Mouse (Mus musculus): ENCODE results near the gene Cdiptos.
A peak's percentile ranks its signal among the peaks of the same experiment; 100 is the strongest.

The Cdiptos gene

GRCm38 (mm10) chr7:126975493-126975892 lies 405 bp downstream of the Cdiptos start:
- no peak for DNase-seq (ENCODE audit: low spot score in 2 of 2)

DNA sequence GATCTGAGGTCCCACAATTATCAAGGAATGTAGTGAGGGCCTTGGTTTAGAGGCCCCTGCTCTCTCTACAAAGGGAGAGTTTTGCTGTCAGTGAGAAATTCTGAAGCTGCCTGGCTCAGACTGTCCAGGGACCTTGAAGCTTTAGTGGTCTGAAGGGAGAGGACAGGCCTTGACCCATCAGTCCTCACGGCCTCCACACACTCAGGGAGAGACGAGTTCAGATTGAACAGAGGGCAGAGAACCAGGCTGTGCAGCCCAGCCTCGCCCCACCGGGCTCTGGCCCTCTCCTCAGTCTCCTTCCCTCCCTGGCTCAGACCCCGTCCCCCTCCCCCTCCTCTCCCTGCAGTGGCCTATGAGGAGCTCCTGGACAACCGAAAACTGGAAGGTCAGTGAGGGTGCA lies 8.5 kb downstream of the Cdiptos start:
- no peak for DNase-seq (ENCODE audit: low spot score in 2 of 2)

- DNase-seq (ENCODE audit: low spot score in 2 of 2) = no peak
Measured at GRCm38 (mm10) chr7:126965568-126965967, 10.3 kb downstream of the Cdiptos start.

GRCm38 (mm10) chr7:126963548-126964286 lies 12.2 kb downstream of the Cdiptos start:
- no peak for DNase-seq (ENCODE audit: low spot score in 2 of 2)

GRCm38 (mm10) chr7:126961965-126962364 lies 13.9 kb downstream of the Cdiptos start:
- DNase-seq (ENCODE audit: low spot score in 2 of 2) = no peak

- DNase-seq (ENCODE audit: low spot score in 2 of 2) = no peak
Measured at GRCm38 (mm10) chr7:126961095-126961494, 14.8 kb downstream of the Cdiptos start.

- DNase-seq (ENCODE audit: low spot score in 2 of 2) = no peak
Measured at GRCm38 (mm10) chr7:126959780-126960179, 16.1 kb downstream of the Cdiptos start.

GRCm38 (mm10) chr7:126955125-126955524 lies 20.8 kb downstream of the Cdiptos start:
- DNase-seq (ENCODE audit: low spot score in 2 of 2) = no peak

- DNase-seq (ENCODE audit: low spot score in 2 of 2) = no peak
Measured at GRCm38 (mm10) chr7:126952646-126953045, 23.3 kb downstream of the Cdiptos start.

GRCm38 (mm10) chr7:126951741-126952140 lies 24.2 kb downstream of the Cdiptos start:
- DNase-seq (ENCODE audit: low spot score in 2 of 2) = no peak

DNA sequence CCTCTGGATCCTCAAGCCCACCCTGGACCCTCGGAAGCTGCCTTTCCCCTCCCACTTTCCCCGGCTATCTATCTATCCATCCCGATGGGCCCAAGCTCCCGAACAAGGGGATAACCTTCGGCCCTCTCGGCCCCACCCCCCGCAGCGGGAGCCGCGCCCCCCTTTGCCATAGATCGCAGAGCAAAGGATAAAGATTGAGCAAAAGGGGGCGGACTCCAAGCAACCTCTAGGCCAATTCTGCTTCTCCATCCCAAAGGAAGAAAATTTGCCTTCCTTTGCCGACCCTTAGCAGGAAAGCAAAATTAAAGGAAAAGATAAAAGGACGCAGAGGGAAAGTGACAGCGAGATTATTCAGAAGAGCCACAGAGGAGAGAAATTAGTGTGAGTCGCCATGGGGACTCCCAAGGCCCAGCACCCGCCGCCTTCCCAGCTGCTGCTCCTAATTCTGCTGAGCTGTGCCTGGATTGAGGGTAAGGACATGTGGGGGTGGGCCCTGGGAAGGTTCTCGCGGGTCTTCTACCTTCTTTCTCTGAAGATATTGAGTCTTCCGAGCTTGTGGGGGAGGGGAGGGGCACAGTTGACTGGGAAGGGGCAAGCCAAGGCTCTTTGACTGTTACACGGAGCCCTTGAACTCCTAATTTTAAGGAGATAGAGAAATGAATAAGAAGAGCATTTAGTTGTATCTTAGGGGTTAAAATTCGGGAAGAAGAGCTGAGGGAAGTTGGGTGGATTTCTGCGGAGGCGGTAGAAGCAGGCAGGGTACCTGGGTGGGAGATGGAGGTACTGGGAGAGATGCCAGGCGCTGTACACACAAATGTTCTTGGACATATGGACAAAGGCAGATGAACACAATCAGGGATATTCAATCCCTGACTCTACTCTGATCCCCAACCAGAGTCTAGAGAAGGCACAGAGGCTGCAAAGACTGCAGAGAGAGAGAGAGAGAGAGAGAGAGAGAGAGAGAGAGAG lies 25.0 kb downstream of the Cdiptos start:
- DNase-seq (ENCODE audit: low spot score in 2 of 2) = no peak

DNA sequence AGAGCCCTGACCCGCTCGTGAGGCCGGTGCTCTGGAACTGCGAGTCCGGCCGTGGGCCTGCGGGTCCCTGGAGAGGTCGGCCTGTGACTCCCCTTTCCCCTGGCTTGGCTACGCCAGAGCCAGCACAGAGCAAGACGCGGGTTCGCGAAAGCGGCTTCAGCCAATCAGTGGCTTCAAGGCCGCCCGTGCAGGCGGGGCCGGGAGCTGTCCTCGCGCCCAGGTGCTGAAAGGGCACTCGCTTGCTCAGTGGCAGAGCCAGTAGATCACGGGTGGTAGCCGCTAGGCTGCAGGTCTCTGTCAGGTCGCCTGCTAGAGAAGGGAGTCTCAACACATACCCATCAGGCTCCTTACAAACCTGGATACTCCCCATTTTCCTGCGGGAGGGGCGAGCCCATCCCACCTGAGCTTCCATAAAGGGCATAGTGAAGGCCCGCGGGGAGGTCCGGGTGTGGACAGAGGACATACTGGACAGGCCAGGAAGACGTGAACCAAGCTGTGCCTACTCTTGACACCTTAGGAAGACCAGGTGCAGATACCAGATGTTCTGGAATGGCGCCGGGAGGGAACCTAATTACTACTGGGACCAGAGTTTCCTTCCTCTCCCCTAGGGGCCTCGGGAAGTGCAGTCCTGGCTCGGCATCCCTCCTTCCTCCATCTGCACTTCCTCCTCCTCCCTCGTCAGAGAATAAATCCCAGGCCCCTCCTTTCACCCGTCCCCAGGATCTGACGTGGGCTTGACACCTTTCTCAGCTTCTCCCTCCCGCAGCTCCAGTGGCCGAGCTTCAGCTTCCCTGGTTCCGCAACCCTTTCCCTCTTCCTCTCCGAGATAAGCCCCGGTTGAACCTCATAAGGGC lies 25.9 kb downstream of the Cdiptos start, which contains the start of gene Sez6l2:
Gene Sez6l2 (plus strand): TSS at position 771 of the 854 bp plus-strand sequence.
- DNase-seq (ENCODE audit: low spot score in 2 of 2) = peak; percentile 82 to 85

GRCm38 (mm10) chr7:126949403-126949792 lies 26.5 kb downstream of the Cdiptos start, which contains the start of gene Asphd1:
Asphd1 (minus strand) TSS chr7:126949582.
- peak; percentile 60 to 72 for DNase-seq (ENCODE audit: low spot score in 2 of 2)

DNA sequence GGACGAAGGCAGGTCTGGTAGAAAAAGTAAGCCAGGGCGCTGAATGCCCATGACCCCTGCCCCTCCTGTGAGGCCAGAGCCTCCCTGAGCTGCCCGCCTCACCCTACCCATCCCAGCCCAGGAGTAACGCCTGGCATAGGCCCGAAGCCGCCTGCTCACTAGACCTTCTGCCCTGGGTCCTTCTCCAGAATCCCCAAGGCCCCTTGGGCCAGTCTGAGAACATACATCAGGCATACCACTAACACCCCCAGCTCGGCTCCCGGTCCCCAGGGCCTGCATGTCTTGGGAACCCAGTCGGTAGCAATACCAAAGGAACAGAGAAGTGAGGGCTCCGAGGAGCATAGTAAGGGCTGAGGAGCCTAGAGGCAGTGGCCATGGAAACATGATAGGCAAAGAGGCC lies 27.3 kb downstream of the Cdiptos start:
- no peak for DNase-seq (ENCODE audit: low spot score in 2 of 2)

DNA sequence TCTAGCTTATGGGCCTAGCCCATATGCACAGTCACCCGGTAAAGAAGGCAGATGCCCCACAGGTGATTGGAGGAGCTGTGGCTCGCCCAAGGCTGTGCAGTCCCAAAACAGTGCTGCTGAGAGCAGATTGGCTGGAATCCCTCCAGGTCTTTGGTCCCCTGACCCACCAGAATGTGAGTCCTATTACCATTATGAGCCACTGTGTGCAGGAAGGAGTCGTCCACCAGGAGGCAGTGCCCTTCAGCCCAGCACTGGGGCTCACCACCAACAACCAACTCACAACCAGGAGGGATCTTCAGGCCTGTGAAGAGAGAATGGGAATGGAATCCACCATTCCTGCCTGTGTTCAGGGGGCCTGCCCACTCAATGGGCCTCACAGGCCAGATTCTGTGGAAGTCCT lies 29.4 kb downstream of the Cdiptos start:
- DNase-seq (ENCODE audit: low spot score in 2 of 2) = no peak

DNA sequence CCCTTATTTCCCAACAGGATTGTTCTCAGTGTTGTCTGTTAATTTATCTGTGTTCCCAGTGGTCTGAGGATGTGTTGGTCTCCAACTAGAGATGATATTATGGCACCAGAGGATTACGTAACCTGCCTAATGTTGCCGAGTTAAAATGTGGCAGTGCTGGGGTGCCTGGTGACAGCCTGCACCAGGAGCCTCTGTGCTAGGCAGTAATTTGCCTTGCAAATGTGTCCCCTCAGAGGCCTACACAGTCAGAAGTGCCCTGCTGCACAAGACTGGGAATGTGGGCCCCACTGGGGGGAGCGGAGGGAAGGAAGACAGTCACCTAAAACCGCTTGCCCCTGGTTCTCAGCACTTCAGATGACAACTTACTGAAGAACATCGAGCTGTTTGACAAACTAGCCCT lies 34.1 kb downstream of the Cdiptos start:
- DNase-seq (ENCODE audit: low spot score in 2 of 2) = no peak

GRCm38 (mm10) chr7:126941171-126941570 lies 34.7 kb downstream of the Cdiptos start:
- no peak for DNase-seq (ENCODE audit: low spot score in 2 of 2)

GRCm38 (mm10) chr7:126932652-126933051 lies 43.2 kb downstream of the Cdiptos start:
- DNase-seq (ENCODE audit: low spot score in 2 of 2) = no peak

DNA sequence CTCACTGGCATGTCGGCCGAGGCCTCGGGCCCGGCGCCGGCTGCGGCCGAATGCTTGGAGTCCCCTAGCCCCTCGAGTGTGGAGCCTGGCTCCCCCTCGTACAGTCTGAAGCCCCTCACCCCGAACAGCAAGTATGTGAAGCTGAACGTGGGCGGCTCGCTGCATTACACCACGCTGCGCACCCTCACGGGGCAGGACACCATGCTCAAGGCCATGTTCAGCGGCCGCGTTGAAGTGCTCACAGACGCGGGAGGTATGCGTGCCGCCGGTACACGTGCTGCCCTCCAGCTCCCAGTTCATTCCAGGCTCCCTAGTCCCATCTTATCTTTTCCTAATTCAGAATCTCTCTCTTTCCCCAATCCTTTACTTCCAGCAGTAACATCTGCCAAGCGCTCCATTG lies 46.9 kb downstream of the Cdiptos start:
- peak; percentile 29 to 36 for DNase-seq (ENCODE audit: low spot score in 2 of 2)

GRCm38 (mm10) chr7:126928384-126929037 lies 47.4 kb downstream of the Cdiptos start, which contains the start of gene Kctd13:
Kctd13 (plus strand) TSS chr7:126928879.
- DNase-seq (ENCODE audit: low spot score in 2 of 2) = peak; percentile 90 to 91

- no peak for DNase-seq (ENCODE audit: low spot score in 2 of 2)
Measured at GRCm38 (mm10) chr7:126926299-126926698, 49.6 kb downstream of the Cdiptos start.
